Mouse (Mus musculus) kidney, embryonic 16.5 days (tissue): ENCODE data around the gene Gm20388. TPM values are rescaled to one million over a fixed set of nuclear protein-coding genes. Genes with fewer than 3 reads are reported as not detected.

Experiments
- ATAC-seq: fragments of 200-750 bp; cut with Nextera tagmentation; 2 replicates; pipeline ENCODE4 v1.8.0; 2017; ENCODE audit warnings: moderate TSS enrichment; ENCODE audit not compliant: low FRiP score, low TSS enrichment
- H3K27ac ChIP-seq: fragments of 300-500 bp; sonication (generic); 2 replicates; pipeline ENCODE4 v1.5.1; 2014; ENCODE audit warnings: low read length
- H3K27me3 ChIP-seq: fragments of 300-500 bp; sonication (generic); 2 replicates; pipeline ENCODE4 v1.6.1; 2014; ENCODE audit warnings: low read length, control low read depth, mixed read lengths; ENCODE audit not compliant: insufficient read depth
- H3K36me3 ChIP-seq: fragments of 300-500 bp; sonication (generic); 2 replicates; pipeline ENCODE4 v1.6.1; 2014; ENCODE audit warnings: low read length, control low read depth, mixed read lengths; ENCODE audit not compliant: insufficient read depth
- H3K4me1 ChIP-seq: fragments of 300-500 bp; sonication (generic); 2 replicates; pipeline ENCODE4 v1.6.1; 2014; ENCODE audit warnings: low read length, control low read depth, mixed read lengths; ENCODE audit not compliant: insufficient read depth
- H3K4me2 ChIP-seq: fragments of 300-500 bp; sonication (generic); replicated peaks from 2 replicates; pipeline ENCODE4 v1.6.1; 2014; ENCODE audit warnings: low read depth, low read length
- H3K4me3 ChIP-seq: fragments of 300-500 bp; sonication (generic); 2 replicates; pipeline ENCODE4 v1.5.1; 2014; ENCODE audit warnings: mild to moderate bottlenecking, low read length
- H3K9ac ChIP-seq: fragments of 300-500 bp; sonication (generic); replicated peaks from 2 replicates; pipeline ENCODE4 v1.6.1; 2014; ENCODE audit warnings: low read length
- H3K9me3 ChIP-seq: fragments of 300-500 bp; sonication (generic); 2 replicates; pipeline ENCODE4 v1.6.1; 2016; ENCODE audit warnings: low read length, control low read depth
- WGBS: fragments of 180-500 bp; shearing (Covaris S2); extraction: QIAGEN DNeasy Blood & Tissue Kit; methylation state at CpG from one replicate; pipeline ENCODE4 v1.1.7; 2014; 5-methylcytosine and 5-hydroxymethylcytosine counted together
- polyA plus RNA-seq: library from polyadenylated mRNA; unstranded; fragments of >200 nt; fragmentation: Nextera tagmentation; extraction: Ambion mirVana; gene quantifications from 2 replicates; pipeline ENCODE4 v1.2.1, GENCODE M21; 2015

The Gm20388 gene
- polyA plus RNA-seq, 1 experiment from 2014 or later = 7.7 TPM

GRCm38 (mm10) chr8:121047441-121047840 is 1136.8 kb downstream of the Gm20388 start:
- peaks cover 7% of the 10 kb centered on the region; the same call in 1 of the 2 replicates for H3K27me3 ChIP-seq
- WGBS = 75% methylated on average over 9 of the region's 9 CpGs
- ATAC-seq = no peak

GRCm38 (mm10) chr8:121058081-121058480 is 1147.4 kb downstream of the Gm20388 start:
- Histone ChIP-seq H3K4me2 (no peak overlapping the region), H3K4me3 (no peak overlapping the region), H3K9me3 (no peaks in the 10 kb centered on the region), H3K27me3 (peaks cover 47% of the 10 kb centered on the region), H3K4me1 (no peaks in the 10 kb centered on the region), H3K9ac (no peak overlapping the region), H3K27ac (no peak overlapping the region), H3K36me3 (no peaks in the 10 kb centered on the region)
- WGBS = 59% methylated on average over 9 of the region's 9 CpGs
- no peak for ATAC-seq

More at GRCm38 (mm10) chr8:121047441-121047840, 1136.8 kb downstream of the Gm20388 start:
- Histone ChIP-seq H3K4me2 (no peak overlapping the region), H3K36me3 (no peaks in the 10 kb centered on the region), H3K9me3 (peaks cover 5% of the 10 kb centered on the region; the same call in 1 of the 2 replicates), H3K4me1 (peaks cover 11% of the 10 kb centered on the region), H3K9ac (no peak overlapping the region), H3K4me3 (no peak overlapping the region), H3K27ac (no peak overlapping the region)

DNA sequence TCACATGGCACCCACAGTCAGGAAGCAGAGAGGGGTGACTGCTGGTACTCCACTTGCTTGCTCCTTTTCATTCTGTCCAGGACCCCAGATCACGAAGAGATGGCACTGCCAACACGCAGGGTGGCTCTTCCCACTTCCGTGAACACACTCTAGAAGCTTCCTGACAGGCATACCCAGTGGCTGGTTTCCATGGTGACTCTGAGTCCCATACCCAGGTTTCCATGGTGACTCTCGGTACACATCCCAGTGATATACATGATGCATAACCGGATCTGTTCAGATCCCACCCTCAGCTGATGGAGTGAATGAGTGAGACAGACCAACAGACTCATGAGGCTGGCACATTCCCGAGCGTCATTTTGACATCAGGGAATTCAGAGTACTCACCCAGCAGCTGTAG is 1148.5 kb downstream of the Gm20388 start:
- Histone ChIP-seq H3K27ac (no peak overlapping the region), H3K4me2 (no peak overlapping the region), H3K27me3 (peaks cover 51% of the 10 kb centered on the region), H3K36me3 (no peaks in the 10 kb centered on the region), H3K4me3 (no peak overlapping the region), H3K9ac (no peak overlapping the region), H3K4me1 (no peaks in the 10 kb centered on the region), H3K9me3 (no peaks in the 10 kb centered on the region)
- ATAC-seq = no peak
- WGBS = 84% methylated on average over 7 of the region's 7 CpGs

- Histone ChIP-seq H3K27me3 (peaks cover 51% of the 10 kb centered on the region), H3K4me2 (no peak overlapping the region), H3K36me3 (no peaks in the 10 kb centered on the region)
These were observed 1151.9 kb downstream of the Gm20388 start for GRCm38 (mm10) chr8:121062521-121062920.

DNA sequence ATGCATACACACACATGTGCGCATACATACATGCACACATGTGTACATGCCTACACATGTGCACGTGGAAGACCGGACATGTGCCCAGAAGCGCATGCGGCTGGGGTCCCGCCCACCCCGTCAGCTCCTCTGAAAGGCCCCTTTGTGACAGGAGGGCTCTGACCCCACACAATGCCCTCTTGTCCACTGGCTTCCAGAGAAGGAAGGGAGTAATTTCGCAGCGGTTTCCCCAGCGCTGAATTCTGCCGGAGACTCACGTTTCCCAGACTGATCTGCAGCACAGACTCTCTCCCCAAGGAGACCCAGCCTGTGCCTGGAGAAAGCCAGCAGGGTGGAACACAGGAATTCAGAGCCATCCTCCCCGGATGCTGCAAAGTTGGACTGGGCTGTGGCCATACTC is 1153.0 kb downstream of the Gm20388 start:
- H3K27me3 ChIP-seq = peaks cover 49% of the 10 kb centered on the region
- H3K36me3 ChIP-seq = no peaks in the 10 kb centered on the region
- no peak overlapping the region for H3K9ac ChIP-seq
- no peak overlapping the region for H3K4me3 ChIP-seq
- H3K4me1 ChIP-seq = no peaks in the 10 kb centered on the region
- no peak for ATAC-seq
- no peaks in the 10 kb centered on the region for H3K9me3 ChIP-seq
- WGBS = 47% methylated on average over 13 of the region's 13 CpGs
- no peak overlapping the region for H3K27ac ChIP-seq
- H3K4me2 ChIP-seq = no peak overlapping the region

More at GRCm38 (mm10) chr8:121062521-121062920, 1151.9 kb downstream of the Gm20388 start:
- Histone ChIP-seq H3K27ac (no peak overlapping the region), H3K4me1 (no peaks in the 10 kb centered on the region), H3K4me3 (no peak overlapping the region), H3K9ac (no peak overlapping the region), H3K9me3 (no peaks in the 10 kb centered on the region)
- 82% methylated on average over 6 of the region's 6 CpGs for WGBS
- ATAC-seq = no peak

DNA sequence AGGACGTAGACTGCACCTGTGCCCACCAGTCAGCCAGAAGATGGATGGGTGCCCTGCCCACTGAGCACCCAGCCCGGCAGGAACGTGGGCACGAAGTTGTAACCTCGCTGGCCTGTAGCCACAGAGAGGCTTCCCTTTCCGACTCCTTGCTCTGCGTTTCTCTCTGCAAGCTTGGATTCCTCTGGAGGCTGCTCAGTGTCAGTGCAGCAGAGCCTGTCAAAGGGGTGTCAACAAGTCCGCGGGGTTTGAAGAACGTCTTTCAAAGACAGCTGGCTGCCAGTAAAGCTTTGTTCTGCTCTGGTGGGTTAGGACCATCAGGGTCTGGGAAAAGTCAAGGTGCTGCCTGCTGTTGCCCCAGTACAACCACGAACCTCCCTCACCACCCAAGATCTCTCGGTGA is 1160.8 kb downstream of the Gm20388 start:
- H3K4me3 ChIP-seq = no peak overlapping the region
- no peaks in the 10 kb centered on the region for H3K9me3 ChIP-seq
- no peak for ATAC-seq
- H3K4me1 ChIP-seq = peaks cover 10% of the 10 kb centered on the region
- no peak overlapping the region for H3K4me2 ChIP-seq
- peaks cover 84% of the 10 kb centered on the region for H3K27me3 ChIP-seq
- 2% methylated on average over 12 of the region's 12 CpGs for WGBS
- H3K36me3 ChIP-seq = no peaks in the 10 kb centered on the region
- H3K9ac ChIP-seq = no peak overlapping the region
- no peak overlapping the region for H3K27ac ChIP-seq

- H3K4me3 ChIP-seq = no peak overlapping the region
- H3K4me1 ChIP-seq = peaks cover 10% of the 10 kb centered on the region
- H3K36me3 ChIP-seq = no peaks in the 10 kb centered on the region
- no peak overlapping the region for H3K9ac ChIP-seq
- H3K27me3 ChIP-seq = peaks cover 94% of the 10 kb centered on the region
- WGBS = 10% methylated on average over 11 of the region's 11 CpGs
- H3K9me3 ChIP-seq = no peaks in the 10 kb centered on the region
- H3K27ac ChIP-seq = no peak overlapping the region
- ATAC-seq = no peak
- H3K4me2 ChIP-seq = no peak overlapping the region
These were observed 1161.9 kb downstream of the Gm20388 start for GRCm38 (mm10) chr8:121072406-121073130.

DNA sequence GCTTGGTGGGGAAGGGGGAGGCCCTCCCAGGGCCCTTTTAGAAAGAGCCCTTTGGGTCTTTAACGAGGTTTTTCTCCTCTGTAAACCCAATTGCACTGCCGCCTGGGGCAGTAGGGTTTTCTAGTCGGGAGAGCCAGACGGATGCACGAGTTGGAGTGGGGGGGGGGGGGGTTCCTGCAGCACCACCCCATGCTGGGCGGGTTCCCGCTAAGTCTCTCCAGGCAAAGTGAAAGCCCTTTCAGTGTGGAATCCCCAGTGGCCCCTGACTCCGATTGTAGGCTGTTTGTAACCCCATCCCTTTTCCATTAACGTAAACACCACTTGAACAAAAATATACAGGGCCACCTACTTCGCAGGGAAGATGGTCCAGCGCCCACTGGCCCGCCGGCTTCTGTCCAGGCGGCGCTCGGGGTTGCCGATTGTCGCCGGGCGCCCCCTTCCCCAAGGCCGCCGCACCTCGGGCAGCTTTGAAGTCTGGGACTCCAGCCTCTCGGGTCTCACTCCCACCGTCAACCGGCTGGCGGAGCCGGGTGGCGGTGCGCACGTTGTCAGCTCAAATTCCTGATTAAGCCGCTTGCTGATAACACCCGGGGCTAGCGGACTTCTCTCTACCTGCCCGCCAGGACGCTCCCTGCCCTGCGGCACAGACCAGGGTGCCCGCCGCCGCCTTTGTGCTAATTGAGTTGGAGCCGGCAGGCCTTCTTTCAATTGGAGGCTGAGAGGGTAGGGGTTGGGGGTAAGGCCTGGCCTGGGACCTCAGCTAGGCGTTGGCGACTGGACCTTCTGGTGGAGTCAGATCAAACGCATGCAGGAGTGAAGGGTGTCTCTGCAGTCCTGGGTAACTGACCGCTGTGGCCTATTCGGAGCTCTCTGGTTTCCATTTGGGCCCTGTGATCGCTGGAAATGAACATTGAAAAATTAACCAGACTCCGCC is 1162.8 kb downstream of the Gm20388 start:
- Histone ChIP-seq H3K27me3 (peaks cover 98% of the 10 kb centered on the region), H3K27ac (no peak overlapping the region), H3K4me1 (peaks cover 10% of the 10 kb centered on the region), H3K9ac (no peak overlapping the region), H3K4me3 (peak overlapping the region; percentile 3; the same call in 1 of the 2 replicates), H3K36me3 (no peaks in the 10 kb centered on the region), H3K4me2 (peak overlapping the region; percentile 33; the same call in 1 of the 2 replicates), H3K9me3 (no peaks in the 10 kb centered on the region)
- ATAC-seq = no peak
- WGBS = 2% methylated on average over 48 of the region's 48 CpGs

- Histone ChIP-seq H3K27me3 (peaks cover 98% of the 10 kb centered on the region), H3K27ac (no peak overlapping the region), H3K4me3 (no peak overlapping the region), H3K4me1 (peaks cover 10% of the 10 kb centered on the region), H3K36me3 (no peaks in the 10 kb centered on the region), H3K9ac (no peak overlapping the region), H3K9me3 (no peaks in the 10 kb centered on the region), H3K4me2 (no peak overlapping the region)
- ATAC-seq = no peak
- 4% methylated on average over 15 of the region's 15 CpGs for whole genome bisulfite sequencing
These were observed 1163.6 kb downstream of the Gm20388 start for GRCm38 (mm10) chr8:121074108-121074847.
